Mouse (Mus musculus) myocyte (in vitro differentiated cells): ENCODE results near the gene Emx1. TPM values are rescaled to one million over a fixed set of nuclear protein-coding genes. Genes with fewer than 3 reads are reported as not detected.

Source experiments
- H3K27me3 ChIP-seq: one replicate; pipeline ENCODE4 v1.6.1; 2011; ENCODE audit not compliant: control insufficient read depth, insufficient read depth, insufficient read length
- H3K36me3 ChIP-seq: one replicate; pipeline ENCODE4 v1.6.1; 2011; ENCODE audit not compliant: control insufficient read depth, insufficient read depth
- H3K4me2 ChIP-seq: one replicate; pipeline ENCODE4 v1.6.1; 2011; ENCODE audit warnings: low read depth, control low read depth
- H3K4me3 ChIP-seq: one replicate; pipeline ENCODE4 v1.5.1; 2011; ENCODE audit warnings: mild to moderate bottlenecking, control low read depth, moderate library complexity
- H3K79me2 ChIP-seq: one replicate; pipeline ENCODE4 v1.6.1; 2011; ENCODE audit not compliant: control insufficient read depth, insufficient read depth
- H3ac ChIP-seq: one replicate; pipeline ENCODE4 v1.6.1; 2011; ENCODE audit not compliant: control insufficient read depth, insufficient read length
- CEBPB ChIP-seq: IDR thresholded peaks from 2 replicates; pipeline ENCODE4 v1.6.1; 2011; ENCODE audit warnings: mild to moderate bottlenecking, moderate library complexity; ENCODE audit not compliant: poor library complexity, insufficient read depth, severe bottlenecking
- E2F4 ChIP-seq: IDR thresholded peaks from one replicate; pipeline ENCODE4 v1.6.1; 2011; ENCODE audit warnings: mild to moderate bottlenecking, control low read depth, moderate library complexity; ENCODE audit not compliant: insufficient read depth
- MAX ChIP-seq: IDR thresholded peaks from one replicate; pipeline ENCODE4 v1.6.1; 2011; ENCODE audit warnings: low read depth, mild to moderate bottlenecking, control low read depth
- MYOD1 ChIP-seq, 3 experiments: IDR thresholded peaks; one replicate each; pipeline ENCODE4 v1.6.1; 2011; ENCODE audit warnings: control low read depth in 2 of 3, low read depth in 2 of 3, mild to moderate bottlenecking in 2 of 3, moderate library complexity in 1 of 3; ENCODE audit not compliant: insufficient read length in 2 of 3, control insufficient read depth in 1 of 3
- MYOG ChIP-seq, 3 experiments: IDR thresholded peaks; one replicate each; pipeline ENCODE4 v1.6.1; 2011; ENCODE audit warnings: control low read depth in 2 of 3, low read depth in 2 of 3, mild to moderate bottlenecking in 2 of 3; ENCODE audit not compliant: insufficient read length in 2 of 3, control insufficient read depth in 1 of 3, insufficient read depth in 1 of 3
- POLR2A ChIP-seq: IDR thresholded peaks from one replicate; pipeline ENCODE4 v1.6.1; 2011; ENCODE audit warnings: low read depth, mild to moderate bottlenecking, control low read depth, moderate library complexity; ENCODE audit not compliant: insufficient read length
- POLR2AphosphoS2 ChIP-seq: IDR thresholded peaks from one replicate; pipeline ENCODE4 v1.6.1; 2011; ENCODE audit warnings: low read depth, control low read depth; ENCODE audit not compliant: insufficient read length
- REST ChIP-seq: IDR thresholded peaks from one replicate; pipeline ENCODE4 v1.6.1; 2011; ENCODE audit warnings: mild to moderate bottlenecking, control low read depth, moderate library complexity; ENCODE audit not compliant: insufficient read depth, insufficient read length
- SRF ChIP-seq: IDR thresholded peaks from one replicate; pipeline ENCODE4 v1.6.1; 2011; ENCODE audit warnings: low read depth; ENCODE audit not compliant: control insufficient read depth, insufficient read length
- TCF12 ChIP-seq: IDR thresholded peaks from one replicate; pipeline ENCODE4 v1.6.1; 2011; ENCODE audit warnings: mild to moderate bottlenecking, control low read depth; ENCODE audit not compliant: poor library complexity, insufficient read depth, severe bottlenecking
- TCF3 ChIP-seq: IDR thresholded peaks from one replicate; pipeline ENCODE4 v1.6.1; 2011; ENCODE audit warnings: low read depth, control low read depth; ENCODE audit not compliant: insufficient read length
- USF1 ChIP-seq: IDR thresholded peaks from one replicate; pipeline ENCODE4 v1.6.1; 2011; ENCODE audit warnings: low read depth, mild to moderate bottlenecking, control low read depth, moderate library complexity
- polyA plus RNA-seq: library from polyadenylated mRNA; unstranded; fragments of >200 nt; fragmentation: generic; extraction: Trizol; gene quantifications from one replicate; pipeline ENCODE4 v1.2.1, GENCODE M21; 2012; ENCODE audit warnings: missing spikeins

Gene Emx1
- polyA plus RNA-seq, 1 experiment = not detected

GRCm38 (mm10) chr6:85190671-85191070 is 3.4 kb downstream of the Emx1 start:
- Histone ChIP-seq H3K4me3 (no peak overlapping the region), H3ac (no peak overlapping the region), H3K4me2 (no peak overlapping the region), H3K27me3 (peaks cover 90% of the 10 kb centered on the region), H3K79me2 (no peaks in the 10 kb centered on the region), H3K36me3 (no peaks in the 10 kb centered on the region)
- TF ChIP-seq MYOD1 (IDR thresholded peaks at IDR 0.05; ENCODE audit: control insufficient read depth in 1 of 3, insufficient read length in 2 of 3, low read depth in 2 of 3) = no peak
- TF ChIP-seq TCF3 = no peak
- TF ChIP-seq MYOG (IDR thresholded peaks at IDR 0.05; ENCODE audit: control insufficient read depth in 1 of 3, insufficient read depth in 1 of 3, insufficient read length in 2 of 3, low read depth in 2 of 3) = no peak
- TF ChIP-seq POLR2A = no peak
- TF ChIP-seq POLR2AphosphoS2 = no peak
- TF ChIP-seq REST = no peak
- no peak for TF ChIP-seq USF1
- TF ChIP-seq SRF = no peak
- TF ChIP-seq CEBPB = no peak
- TF ChIP-seq TCF12 = no peak
- no peak for TF ChIP-seq MAX
- TF ChIP-seq E2F4 = no peak

- H3K4me2 ChIP-seq = no peak overlapping the region
- peaks cover 78% of the 10 kb centered on the region for H3K27me3 ChIP-seq
- H3K4me3 ChIP-seq = no peak overlapping the region
- no peak overlapping the region for H3ac ChIP-seq
- TF ChIP-seq TCF3 = no peak
- no peak for TF ChIP-seq REST
- TF ChIP-seq CEBPB = no peak
- TF ChIP-seq POLR2A = no peak
- no peak for TF ChIP-seq MAX
- TF ChIP-seq TCF12 = no peak
- no peak for TF ChIP-seq USF1
- TF ChIP-seq POLR2AphosphoS2 = no peak
- no peak for TF ChIP-seq MYOG (IDR thresholded peaks at IDR 0.05; ENCODE audit: control insufficient read depth in 1 of 3, insufficient read depth in 1 of 3, insufficient read length in 2 of 3, low read depth in 2 of 3)
- no peak for TF ChIP-seq SRF
- no peak for TF ChIP-seq E2F4
- no peak for TF ChIP-seq MYOD1 (IDR thresholded peaks at IDR 0.05; ENCODE audit: control insufficient read depth in 1 of 3, insufficient read length in 2 of 3, low read depth in 2 of 3)
- H3K36me3 ChIP-seq = no peaks in the 10 kb centered on the region
- H3K79me2 ChIP-seq = no peaks in the 10 kb centered on the region
Measured at GRCm38 (mm10) chr6:85191751-85192440, 4.7 kb downstream of the Emx1 start.

GRCm38 (mm10) chr6:85193381-85194318 is 6.4 kb downstream of the Emx1 start:
- H3K79me2 ChIP-seq = no peaks in the 10 kb centered on the region
- H3K27me3 ChIP-seq = peaks cover 61% of the 10 kb centered on the region
- no peak overlapping the region for H3K4me2 ChIP-seq
- H3K36me3 ChIP-seq = no peaks in the 10 kb centered on the region
- H3K4me3 ChIP-seq = no peak overlapping the region
- no peak overlapping the region for H3ac ChIP-seq
- TF ChIP-seq REST (no peak), MAX (no peak), POLR2AphosphoS2 (no peak), SRF (no peak), POLR2A (no peak), MYOG (IDR thresholded peaks at IDR 0.05; ENCODE audit: control insufficient read depth in 1 of 3, insufficient read depth in 1 of 3, insufficient read length in 2 of 3, low read depth in 2 of 3) (no peak), TCF3 (no peak), TCF12 (no peak), USF1 (no peak), CEBPB (no peak), E2F4 (no peak), MYOD1 (IDR thresholded peaks at IDR 0.05; ENCODE audit: control insufficient read depth in 1 of 3, insufficient read length in 2 of 3, low read depth in 2 of 3) (no peak)

- peaks cover 44% of the 10 kb centered on the region for H3K27me3 ChIP-seq
- no peak for TF ChIP-seq USF1
- no peak for TF ChIP-seq SRF
- TF ChIP-seq MYOG (IDR thresholded peaks at IDR 0.05; ENCODE audit: control insufficient read depth in 1 of 3, insufficient read depth in 1 of 3, insufficient read length in 2 of 3, low read depth in 2 of 3) = no peak
- TF ChIP-seq POLR2A = no peak
- TF ChIP-seq POLR2AphosphoS2 = no peak
Measured at GRCm38 (mm10) chr6:85197951-85198350, 10.7 kb downstream of the Emx1 start.

More at GRCm38 (mm10) chr6:85197951-85198350, 10.7 kb downstream of the Emx1 start:
- no peak overlapping the region for H3ac ChIP-seq
- H3K79me2 ChIP-seq = no peaks in the 10 kb centered on the region
- H3K4me3 ChIP-seq = no peak overlapping the region
- no peaks in the 10 kb centered on the region for H3K36me3 ChIP-seq
- no peak overlapping the region for H3K4me2 ChIP-seq
